Mouse (Mus musculus) megakaryocyte progenitor cell, adult 5-6 weeks (primary cell): ENCODE measurements around the gene Thy1. TPM values are rescaled to one million over a fixed set of nuclear protein-coding genes. Genes with fewer than 3 reads are reported as not detected.

Experiments used
- ATAC-seq: replicated peaks from 2 replicates; pipeline ENCODE4 v1.8.0; 2016; ENCODE audit warnings: mild to moderate bottlenecking, moderate TSS enrichment, inconsistent platforms; ENCODE audit not compliant: poor library complexity
- total RNA-seq, 2 experiments: library from RNA; stranded (forward) in 1 of 2; stranded (reverse) in 1 of 2; fragments of 157-497, 149-512 nt in 1 of 2; fragments of 200-1000 nt in 1 of 2; gene quantifications; 2 replicates each; pipeline versions ENCODE4 v1.2.3 to v1.2.4; 2015 to 2017

The Thy1 gene
- total RNA-seq, 2 experiments from 2014 or later = 0.21 to 0.32 TPM

GRCm38 (mm10) chr9:44066785-44067225, 23.6 kb downstream of the Thy1 start, which contains the start of gene Usp2:
Gene Usp2, plus strand, starts transcription at chr9:44067021.
- ATAC-seq = peak; percentile 98

- peak; percentile 40 for ATAC-seq
These were observed 24.2 kb downstream of the Thy1 start for GRCm38 (mm10) chr9:44067241-44067959.

- no peak for ATAC-seq
These were observed 24.8 kb downstream of the Thy1 start for GRCm38 (mm10) chr9:44067960-44068330.

- no peak for ATAC-seq
These were observed 26.1 kb downstream of the Thy1 start for GRCm38 (mm10) chr9:44069252-44069651.

- no peak for ATAC-seq
These were observed 27.1 kb downstream of the Thy1 start for GRCm38 (mm10) chr9:44070113-44070843.

- ATAC-seq = no peak
These were observed 27.7 kb downstream of the Thy1 start for GRCm38 (mm10) chr9:44070844-44071231.

- no peak for ATAC-seq
These were observed 28.9 kb downstream of the Thy1 start for GRCm38 (mm10) chr9:44071914-44072598.

- no peak for ATAC-seq
These were observed 29.4 kb downstream of the Thy1 start for GRCm38 (mm10) chr9:44072599-44072915.

GRCm38 (mm10) chr9:44073115-44073514, 29.9 kb downstream of the Thy1 start:
- ATAC-seq = no peak

GRCm38 (mm10) chr9:44074395-44075275, 31.5 kb downstream of the Thy1 start:
- ATAC-seq = 0 out of 2 replicates have a peak, but pooled peaks have one; percentile 50

- ATAC-seq = no peak
These were observed 32.3 kb downstream of the Thy1 start for GRCm38 (mm10) chr9:44075276-44075995.

GRCm38 (mm10) chr9:44075996-44076763, 33.0 kb downstream of the Thy1 start:
- no peak for ATAC-seq

- peak; percentile 77 for ATAC-seq
These were observed 33.6 kb downstream of the Thy1 start for GRCm38 (mm10) chr9:44076764-44077120.

GRCm38 (mm10) chr9:44077266-44077910, 34.2 kb downstream of the Thy1 start:
- no peak for ATAC-seq

- ATAC-seq = no peak
These were observed 35.1 kb downstream of the Thy1 start for GRCm38 (mm10) chr9:44078136-44078797.

- peak; percentile 34 for ATAC-seq
These were observed 36.0 kb downstream of the Thy1 start for GRCm38 (mm10) chr9:44078955-44079756.

GRCm38 (mm10) chr9:44079997-44080780, 37.0 kb downstream of the Thy1 start:
- ATAC-seq = no peak
